Mouse (Mus musculus): ENCODE measurements around the gene Slc9a1. TPM values are rescaled to one million over a fixed set of nuclear protein-coding genes. Genes with fewer than 3 reads are reported as not detected.
A peak's percentile ranks its signal among the peaks of the same experiment; 100 is the strongest.

Gene Slc9a1
- total RNA-seq (2022) = 10 to 100 TPM; 52.8 to 59.1 (median 55.7) TPM

DNA sequence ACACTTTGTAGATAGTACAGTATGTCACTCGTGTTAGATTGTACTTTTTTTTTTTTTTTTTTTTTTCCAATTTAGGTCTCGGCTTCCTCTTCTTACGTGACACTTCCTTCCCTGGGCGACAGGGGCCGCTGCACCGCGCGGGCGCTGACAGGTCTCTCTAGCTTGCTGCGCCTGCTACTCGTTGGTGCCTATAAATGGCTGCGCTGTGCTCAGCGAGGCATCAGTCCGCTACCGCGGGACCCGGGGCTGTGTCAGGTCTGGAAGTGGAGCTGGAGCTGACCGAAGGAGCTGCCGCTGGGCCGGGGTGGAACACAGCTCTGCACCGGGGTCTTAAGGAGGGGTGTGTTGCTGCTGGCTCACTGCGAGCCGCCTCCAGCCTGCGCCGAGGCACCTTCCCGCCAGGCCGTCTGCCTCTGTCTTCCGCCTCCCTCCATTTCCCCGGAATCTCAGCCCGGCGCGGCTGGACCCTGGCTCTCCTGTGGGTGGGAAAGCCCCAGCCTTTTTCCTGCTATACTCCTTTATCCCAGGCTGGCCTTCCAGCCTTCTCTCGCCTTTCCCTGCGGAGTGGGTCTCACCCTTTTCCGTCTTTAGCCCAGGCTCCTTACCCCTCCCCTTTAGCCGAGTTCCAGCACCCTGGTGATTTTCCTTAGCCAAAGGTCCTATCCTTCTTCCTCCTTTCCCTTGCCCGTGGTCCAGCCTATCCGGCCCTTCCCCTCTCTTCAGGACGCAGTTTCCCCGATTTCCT lies at the start of gene Slc9a1:
Gene Slc9a1, plus strand, starts transcription at position 154 of the 745 bp plus-strand sequence.
- DNase-seq (ENCODE audit: low spot score in 2 of 2) = peak; percentile 88 to 97

DNA sequence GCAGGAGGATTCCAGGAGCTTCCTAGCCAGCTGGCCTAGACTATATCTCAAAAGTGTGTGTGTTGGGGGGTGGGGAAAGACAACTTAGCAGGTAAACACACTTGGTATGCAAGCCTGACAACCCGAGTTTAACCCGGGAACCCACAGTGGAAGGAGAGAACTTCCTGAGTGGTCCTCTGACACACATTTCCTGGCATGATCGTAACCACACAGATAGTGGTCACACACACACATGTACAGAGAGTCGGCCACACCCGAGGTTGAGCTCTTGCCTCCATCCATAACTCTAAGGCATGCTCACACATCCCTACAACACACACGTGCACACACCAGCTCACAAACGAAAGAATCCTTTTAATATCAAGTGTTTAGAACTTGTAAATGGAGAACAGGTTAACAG lies 41.4 kb upstream of the Slc9a1 start:
- no peak for DNase-seq (ENCODE audit: low spot score in 2 of 2)

- no peak for DNase-seq (ENCODE audit: low spot score in 2 of 2)
Measured at GRCm38 (mm10) chr4:133330296-133330695, 39.2 kb upstream of the Slc9a1 start.

DNA sequence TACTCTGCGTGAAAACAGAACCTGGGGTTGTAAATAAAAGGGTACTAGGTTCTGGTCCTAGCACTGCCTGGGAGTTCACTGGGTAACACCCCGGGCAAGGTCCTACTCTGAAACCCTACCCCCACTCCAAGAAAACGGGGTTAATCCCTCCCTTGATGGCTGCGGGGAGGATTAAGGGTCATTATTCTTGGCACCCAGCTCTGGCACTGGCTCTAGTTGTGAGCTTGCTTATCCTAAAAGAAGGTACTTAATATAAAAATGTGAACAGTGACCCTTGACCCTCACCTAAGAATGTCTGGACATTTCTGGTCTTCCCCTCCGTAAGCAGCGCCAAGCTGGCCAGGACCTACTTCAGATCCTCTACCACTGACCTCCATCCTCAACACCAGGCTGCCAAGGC lies 36.2 kb upstream of the Slc9a1 start:
- DNase-seq (ENCODE audit: low spot score in 2 of 2) = no peak

DNA sequence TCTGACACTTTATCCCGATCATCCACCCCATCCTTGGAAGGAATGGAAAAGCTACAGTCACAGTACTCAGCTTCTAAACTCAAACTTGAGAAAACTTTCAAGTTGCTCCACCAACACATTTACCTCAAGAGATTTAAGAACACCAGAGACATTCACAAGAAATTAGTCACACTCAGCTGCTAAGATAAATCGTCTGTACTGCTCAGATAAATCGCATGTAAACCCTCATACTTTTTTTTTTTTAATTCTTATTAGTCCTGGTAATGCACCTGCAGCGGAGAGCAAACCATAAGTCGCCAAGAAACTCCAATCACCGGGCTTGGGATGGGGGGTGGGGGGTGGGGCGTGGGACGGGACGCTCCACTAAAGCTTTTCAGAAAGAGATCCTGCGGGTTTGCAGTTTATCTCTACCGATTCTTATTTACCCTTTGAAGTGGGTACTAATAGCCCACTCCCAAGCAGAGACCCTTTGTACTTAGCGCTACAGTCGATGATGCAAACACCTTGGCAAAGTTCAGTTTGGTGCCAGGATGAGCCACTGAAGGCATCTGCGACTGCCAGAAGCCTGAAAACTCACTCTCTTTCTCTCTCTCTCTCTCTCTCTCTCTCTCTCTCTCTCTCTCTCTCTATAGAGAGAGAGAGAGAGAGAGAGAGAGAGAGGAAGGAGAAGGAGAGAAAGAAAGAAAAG lies 31.5 kb upstream of the Slc9a1 start:
- DNase-seq (ENCODE audit: low spot score in 2 of 2) = no peak

DNA sequence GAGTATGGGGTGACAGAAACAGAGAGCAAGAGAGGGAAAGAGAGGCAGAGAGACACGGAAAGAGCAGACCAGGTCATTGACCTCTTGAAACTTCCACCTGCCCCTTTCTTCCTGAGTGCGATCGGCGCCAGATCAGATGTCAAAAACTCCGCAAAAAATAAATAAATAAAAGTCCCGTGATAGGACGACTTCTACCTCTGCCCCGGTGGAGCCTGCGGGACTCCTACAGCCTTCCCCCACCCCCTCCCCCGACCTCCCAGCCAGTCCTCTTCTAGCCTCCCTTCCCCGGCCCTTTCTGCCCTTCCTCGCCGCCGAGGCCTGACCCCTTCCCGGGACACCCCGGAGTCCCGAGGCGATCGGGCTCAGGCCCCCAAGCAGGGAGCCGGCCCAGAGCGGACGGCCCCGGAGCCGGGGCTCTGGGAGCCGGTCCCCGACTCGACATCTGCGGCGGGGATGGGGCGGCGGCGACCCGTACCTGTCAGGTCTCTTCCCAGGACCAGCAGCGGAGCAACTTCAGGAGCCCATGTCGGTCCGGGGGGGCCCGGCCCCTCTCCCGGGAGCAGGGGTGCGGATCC lies 30.9 kb upstream of the Slc9a1 start:
- DNase-seq (ENCODE audit: low spot score in 2 of 2) = no peak

- DNase-seq (ENCODE audit: low spot score in 2 of 2) = peak; percentile 97 to 98
Measured at GRCm38 (mm10) chr4:133339148-133339749, 30.3 kb upstream of the Slc9a1 start.

GRCm38 (mm10) chr4:133340217-133340616 lies 29.3 kb upstream of the Slc9a1 start:
- no peak for DNase-seq (ENCODE audit: low spot score in 2 of 2)

- no peak for DNase-seq (ENCODE audit: low spot score in 2 of 2)
Measured at GRCm38 (mm10) chr4:133344112-133344511, 25.4 kb upstream of the Slc9a1 start.

DNA sequence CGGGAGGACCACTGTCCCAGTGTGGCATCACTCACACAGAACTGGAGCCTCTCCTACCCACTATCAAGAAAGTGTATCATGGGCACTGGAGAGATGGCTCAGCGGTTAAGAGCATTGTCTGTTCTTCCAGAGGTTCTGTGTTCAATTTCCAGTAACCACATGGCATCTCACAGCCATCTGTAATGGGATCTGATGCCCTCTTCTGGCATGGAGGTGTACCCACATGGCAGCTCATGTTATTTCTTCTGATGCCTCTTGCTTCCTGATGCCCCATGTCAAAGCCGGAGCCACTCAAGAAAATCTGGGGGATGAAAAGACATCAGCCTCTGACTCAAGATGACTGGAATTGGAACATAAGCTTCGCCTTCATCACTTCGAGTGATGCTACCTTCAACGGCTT lies 23.8 kb upstream of the Slc9a1 start:
- no peak for DNase-seq (ENCODE audit: low spot score in 2 of 2)

GRCm38 (mm10) chr4:133346577-133346976 lies 22.9 kb upstream of the Slc9a1 start:
- DNase-seq (ENCODE audit: low spot score in 2 of 2) = no peak

DNA sequence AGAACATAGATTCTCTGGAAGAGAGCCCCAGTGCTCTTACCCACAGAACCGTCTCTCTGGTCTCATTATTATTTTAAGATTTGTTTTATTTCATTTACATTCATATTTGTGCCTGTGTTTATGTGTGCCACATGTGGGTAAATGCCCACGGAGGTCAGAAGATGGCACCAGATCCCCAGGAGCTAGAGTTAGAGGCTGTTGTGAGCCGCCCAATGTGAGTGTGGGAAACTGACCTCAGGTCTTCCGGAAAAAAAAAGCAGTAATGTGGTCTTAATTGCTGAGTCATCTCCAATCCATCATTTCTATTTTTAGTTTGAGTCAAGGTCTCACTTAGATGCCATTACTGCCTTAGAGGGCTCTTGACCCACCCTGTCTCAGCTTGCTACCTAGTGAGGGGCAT lies 21.9 kb upstream of the Slc9a1 start:
- no peak for DNase-seq (ENCODE audit: low spot score in 2 of 2)

GRCm38 (mm10) chr4:133348051-133348775 lies 21.3 kb upstream of the Slc9a1 start:
- DNase-seq (ENCODE audit: low spot score in 2 of 2) = no peak

GRCm38 (mm10) chr4:133352797-133353196 lies 16.7 kb upstream of the Slc9a1 start:
- no peak for DNase-seq (ENCODE audit: low spot score in 2 of 2)

- no peak for DNase-seq (ENCODE audit: low spot score in 2 of 2)
Measured at GRCm38 (mm10) chr4:133353367-133354365, 15.8 kb upstream of the Slc9a1 start, which contains the start of gene Wdtc1. Gene Wdtc1 (minus strand): TSS chr4:133353481.

DNA sequence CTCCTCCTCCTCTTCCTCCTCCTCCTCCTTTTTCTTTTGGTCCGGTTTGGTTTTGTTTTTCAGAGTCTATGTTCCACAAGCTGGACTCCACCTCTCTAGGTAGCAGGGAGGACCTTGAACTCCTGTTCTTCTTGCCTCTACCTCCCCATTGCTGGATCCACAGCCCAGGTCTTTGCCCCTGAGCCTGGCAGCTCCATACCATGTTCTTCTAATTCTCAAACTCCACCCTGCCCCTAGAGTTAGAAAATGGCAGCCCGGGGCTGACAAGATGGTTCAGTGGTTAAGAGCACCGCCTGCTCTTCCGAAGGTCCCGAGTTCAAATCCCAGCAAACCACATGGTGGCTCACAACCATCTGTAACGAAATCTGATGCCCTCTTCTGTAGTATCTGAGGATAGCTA lies 14.9 kb upstream of the Slc9a1 start:
- no peak for DNase-seq (ENCODE audit: low spot score in 2 of 2)

DNA sequence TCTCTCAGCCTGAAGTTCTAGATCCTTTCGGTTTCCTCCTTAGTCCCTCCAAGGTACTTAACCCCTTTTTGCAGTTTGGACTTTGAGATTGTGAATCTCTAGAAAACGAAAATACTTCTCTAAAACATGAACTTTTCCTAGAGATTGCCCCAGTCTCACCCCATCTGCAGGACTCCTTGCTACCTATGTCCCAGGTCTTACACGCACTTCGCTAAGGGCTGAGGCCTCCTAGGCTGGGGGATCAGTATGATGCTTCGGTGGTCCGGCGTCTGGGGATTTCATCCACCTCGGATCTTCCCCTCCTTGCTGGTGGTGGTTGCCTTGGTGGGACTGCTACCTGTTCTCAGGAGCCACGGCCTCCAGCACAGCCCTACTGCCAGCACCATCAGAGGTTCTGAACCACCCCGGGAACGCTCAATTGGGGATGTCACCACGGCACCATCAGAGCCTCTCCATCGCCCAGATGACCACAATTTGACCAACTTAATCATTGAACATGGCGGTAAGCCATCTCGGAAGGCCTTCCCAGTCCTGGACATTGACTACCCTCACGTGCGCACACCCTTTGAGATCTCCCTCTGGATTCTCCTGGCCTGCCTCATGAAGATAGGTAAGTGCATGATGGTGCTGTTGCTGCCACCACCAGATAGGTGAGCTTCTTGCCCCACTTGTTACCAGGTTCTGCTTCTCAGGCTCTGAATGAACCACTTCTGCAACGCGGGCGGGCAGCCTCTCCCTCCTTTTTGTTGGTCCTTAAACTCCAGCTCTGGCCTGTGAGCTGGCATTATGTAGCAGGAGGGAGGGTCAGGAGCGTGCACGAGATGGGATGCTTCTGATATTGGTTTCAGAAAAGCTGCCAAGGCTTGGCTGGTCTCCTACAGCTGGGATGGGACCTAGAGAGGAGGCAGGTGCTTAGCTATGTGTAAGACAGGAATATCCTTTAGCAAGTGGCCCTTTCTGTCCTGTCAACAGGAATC lies 1.1 kb downstream of the Slc9a1 start:
- no peak for DNase-seq (ENCODE audit: low spot score in 2 of 2)

GRCm38 (mm10) chr4:133371621-133372277 lies 2.2 kb downstream of the Slc9a1 start:
- DNase-seq (ENCODE audit: low spot score in 2 of 2) = no peak

All from left cerebral cortex, adult 8-10 months (tissue).